Mouse (Mus musculus): ENCODE measurements at regions not wholly inside any gene's neighbourhood (a gene's known extent, or its start where the extent isn't known, plus 50 kb on each side); places are given as distances from the start of the nearest gene placed in this dataset.
A peak's percentile ranks its signal among the peaks of the same experiment; 100 is the strongest.

DNA sequence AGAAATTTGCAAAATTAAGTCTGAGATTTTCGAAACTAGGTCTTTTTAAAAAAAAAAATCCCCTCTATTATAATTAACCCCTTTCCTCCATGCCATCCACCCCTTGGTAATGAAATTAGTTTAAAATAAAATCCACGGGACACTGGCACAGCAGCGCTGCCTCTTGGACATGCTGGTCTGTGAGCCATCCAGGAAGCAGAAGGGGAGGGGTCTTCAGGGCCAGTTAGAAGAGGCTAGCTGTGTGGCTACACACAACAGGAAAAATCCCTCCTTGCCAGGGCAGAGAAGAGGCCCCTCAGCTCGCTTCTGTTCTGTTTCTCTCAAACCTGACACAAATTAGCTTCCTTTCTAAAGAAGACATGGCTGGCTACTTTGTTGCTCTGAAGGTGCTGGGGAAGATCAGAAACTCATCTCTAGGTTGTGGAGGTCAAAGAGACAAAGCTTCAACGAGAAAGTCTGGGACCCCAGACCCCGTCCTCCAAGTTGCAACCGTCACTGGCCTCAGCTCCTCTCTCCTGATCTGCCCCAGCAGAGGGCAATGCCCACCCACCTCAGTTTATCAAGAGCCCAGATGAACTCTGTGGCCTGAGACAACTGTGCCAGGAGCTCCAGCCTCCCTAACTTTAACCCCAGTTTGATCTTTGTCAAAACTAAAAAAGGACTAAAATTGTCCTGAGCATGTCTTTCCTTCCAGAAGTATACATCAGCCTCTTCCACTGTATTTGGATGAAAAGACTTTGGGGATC lies 85.0 kb upstream of the Lgalsl start:
- TF ChIP-seq CTCF (IDR thresholded peaks at IDR 0.05; ENCODE audit: borderline replicate concordance, extremely low read depth, insufficient read depth, insufficient read length) = peak; percentile 35; the same call in 1 of the 2 replicates
- TF ChIP-seq POLR2A (IDR thresholded peaks at IDR 0.05; ENCODE audit: borderline replicate concordance, extremely low read depth, insufficient read depth, insufficient read length, poor library complexity, severe bottlenecking) = no peak
